Mouse (Mus musculus): ENCODE data around the gene Fam57b. TPM values are rescaled to one million over a fixed set of nuclear protein-coding genes. Genes with fewer than 3 reads are reported as not detected.

Gene Fam57b
- polyA plus RNA-seq (2017; shearing (Covaris generic)) = not detected

DNA sequence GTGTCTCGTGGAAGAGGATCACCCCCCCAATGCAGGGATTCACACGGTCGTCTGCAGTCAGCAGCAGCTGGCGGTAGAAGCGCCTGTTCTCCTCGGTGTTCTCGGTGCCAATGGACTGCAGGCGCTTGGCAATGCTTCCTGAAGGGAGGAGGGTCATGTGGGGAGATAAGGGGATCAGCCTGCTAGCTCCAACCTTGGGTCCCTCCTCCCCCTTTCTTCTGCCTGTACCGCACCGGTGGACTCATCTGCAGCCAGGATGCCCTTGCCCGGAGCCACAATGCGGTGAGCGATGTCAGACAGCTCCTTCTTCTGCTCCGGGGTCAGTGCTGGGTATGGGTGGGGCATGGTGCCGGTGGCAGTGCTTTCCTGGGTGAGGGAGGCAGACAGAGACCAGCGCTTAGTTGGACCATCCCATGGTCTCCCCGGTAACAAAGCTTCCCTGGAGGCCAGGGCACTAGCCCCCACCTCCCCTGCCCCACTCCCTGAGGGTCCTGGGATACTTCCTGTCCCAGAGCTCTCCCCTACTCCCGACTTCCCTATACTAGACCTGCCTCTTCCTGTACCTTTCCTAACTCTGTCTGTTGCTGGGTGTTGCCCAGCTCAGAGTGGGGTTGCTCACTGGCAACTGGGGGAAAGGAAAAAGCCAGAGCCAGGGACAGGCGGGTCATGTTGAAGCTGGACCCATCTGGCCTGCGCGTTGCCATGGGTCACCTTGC, at the start of gene Fam57b:
Gene Fam57b (plus strand): TSS at position 258 of the 716 bp plus-strand sequence.

DNA sequence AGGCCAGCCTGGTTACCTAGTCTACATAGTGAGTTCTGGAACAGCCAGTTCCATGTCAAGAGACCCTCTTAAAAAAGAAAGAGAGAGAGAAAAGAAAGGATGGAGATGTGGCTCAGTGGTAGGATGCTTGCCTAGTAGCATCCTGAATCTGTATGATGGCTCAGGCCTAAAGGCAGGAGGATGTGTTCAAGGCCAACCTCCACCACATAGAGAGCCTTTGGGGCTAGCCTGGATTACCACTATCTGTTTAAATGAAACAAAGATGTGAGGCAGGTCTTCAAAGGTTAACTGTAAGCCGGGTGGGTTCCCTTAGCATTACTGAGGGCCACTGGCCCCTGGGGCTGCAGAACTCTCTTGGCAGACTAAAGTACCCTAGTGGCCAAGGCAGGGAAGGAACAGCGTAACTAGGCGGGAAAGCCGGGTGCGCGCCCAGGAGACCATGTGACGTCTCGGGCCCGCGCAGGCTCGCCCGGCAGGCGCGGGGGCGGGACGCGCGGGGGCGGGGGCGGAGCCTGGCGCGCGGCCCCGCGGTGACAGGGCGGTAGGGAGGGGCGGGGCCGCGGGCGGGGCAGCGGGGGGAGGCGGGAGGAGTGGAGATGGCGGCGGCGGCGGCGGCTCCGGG, 38.3 kb upstream of the Fam57b start, which contains the start of gene Mapk3:
Gene Mapk3 (plus strand): TSS at position 552 of the 622 bp plus-strand sequence.

GRCm38 (mm10) chr7:126766201-126766600, 31.3 kb upstream of the Fam57b start, which contains the start of gene Gdpd3:
TSS of gene Gdpd3 (plus strand) at chr7:126766334.

DNA sequence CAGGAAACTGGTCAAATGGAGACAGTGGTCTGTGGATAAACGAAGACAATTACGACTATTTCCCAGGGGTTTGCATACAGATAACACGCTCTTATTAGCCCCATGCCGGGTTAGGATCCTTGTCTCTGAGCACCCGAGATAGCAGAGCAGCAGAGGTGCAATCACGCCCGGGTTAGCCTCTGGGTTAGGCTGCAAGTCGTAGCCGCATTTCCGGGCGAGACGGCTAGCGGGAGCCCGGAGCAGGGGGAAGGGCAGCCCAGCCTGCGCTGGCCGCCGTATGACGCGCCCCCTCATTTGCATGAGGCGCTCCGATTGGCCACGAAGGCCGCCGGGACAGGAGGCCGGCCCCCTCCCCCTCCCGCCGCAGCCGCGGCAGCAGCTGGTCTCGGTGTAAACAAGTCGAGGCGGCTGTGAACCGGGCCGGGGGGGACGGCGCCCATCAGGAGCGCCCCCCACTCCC, 20.8 kb upstream of the Fam57b start, which contains the start of gene Ypel3:
Gene Ypel3 (plus strand): TSS at position 358 of the 460 bp plus-strand sequence.

DNA sequence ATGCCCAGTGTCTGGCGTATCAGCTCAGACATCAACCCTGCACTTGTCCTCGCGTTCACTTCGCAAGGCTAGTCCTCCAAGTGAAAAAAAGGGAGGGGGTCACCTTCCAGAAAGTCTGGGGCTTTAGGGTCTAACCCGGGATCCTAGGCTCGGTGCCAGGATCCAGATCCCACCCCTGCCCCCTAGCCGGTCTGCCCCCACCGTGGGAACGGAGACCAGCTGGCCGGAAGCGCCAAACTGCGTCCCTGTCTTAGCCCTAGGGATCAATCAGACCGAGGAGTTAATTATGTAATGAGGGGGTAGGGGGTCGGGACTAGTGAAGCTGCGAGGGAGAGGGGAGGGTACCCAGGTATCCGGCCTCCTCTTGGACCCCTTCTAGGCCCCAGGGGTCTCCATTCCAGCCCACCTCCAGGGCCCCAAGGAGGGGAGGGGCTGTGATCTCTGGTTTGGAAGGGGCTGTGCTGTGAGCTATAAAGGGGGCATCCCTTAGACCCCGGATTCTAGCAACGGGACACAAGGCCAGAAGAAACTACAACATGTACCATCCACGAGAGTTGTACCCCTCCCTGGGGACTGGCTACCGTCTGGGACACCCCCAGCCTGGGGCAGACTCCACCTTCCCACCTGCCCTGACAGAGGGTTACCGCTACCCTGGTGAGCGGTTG, 16.4 kb upstream of the Fam57b start, which contains the start of gene Tbx6:
Gene Tbx6 (plus strand): TSS at position 513 of the 665 bp plus-strand sequence.

GRCm38 (mm10) chr7:126791851-126792720, 5.4 kb upstream of the Fam57b start, which contains the start of gene Ppp4c:
TSS of gene Ppp4c (minus strand) at chr7:126792496.

GRCm38 (mm10) chr7:126831539-126831938, 34.1 kb downstream of the Fam57b start, which contains the start of gene 4930451I11Rik:
TSS of gene 4930451I11Rik (minus strand) at chr7:126831639.

DNA sequence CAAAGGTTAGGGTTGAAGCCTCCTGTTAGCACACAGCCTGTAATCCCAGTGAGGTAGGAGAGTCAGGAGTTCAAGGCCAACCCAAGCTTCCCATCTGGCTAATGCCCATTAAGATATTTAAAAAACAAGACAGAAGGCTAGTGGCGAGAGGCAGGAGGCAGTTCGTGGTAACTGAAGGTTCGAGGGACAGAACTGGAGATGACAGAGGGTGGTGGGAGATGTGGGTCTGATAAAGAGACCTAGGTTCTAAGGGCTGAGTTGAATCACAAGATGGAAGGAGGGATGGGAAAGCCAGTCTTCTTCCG, 49.6 kb downstream of the Fam57b start, which contains the start of gene Doc2a:
Gene Doc2a (plus strand): TSS at position 301 of the 305 bp plus-strand sequence.

GRCm38 (mm10) chr7:126861429-126862130, 64.1 kb downstream of the Fam57b start, which contains the start of gene Hirip3:
TSS of gene Hirip3 (plus strand) at chr7:126861972.

GRCm38 (mm10) chr7:126862147-126862784, 64.8 kb downstream of the Fam57b start, which contains the start of gene Ino80e:
TSS of gene Ino80e (minus strand) at chr7:126862377.

Other genes starting within 250 kb of the Fam57b start
- 186 TPM for gene Eif3c, start 231.3 kb upstream of the Fam57b start, polyA plus RNA-seq (2017; shearing (Covaris generic))
- gene Apobr, start 212.7 kb upstream of the Fam57b start, polyA plus RNA-seq (2017; shearing (Covaris generic)) = 2.1 TPM
- 94.3 TPM for gene Cln3, start 211.9 kb upstream of the Fam57b start, polyA plus RNA-seq (2017; shearing (Covaris generic))
- gene Il27, start 202.7 kb upstream of the Fam57b start, polyA plus RNA-seq (2017; shearing (Covaris generic)) = not detected
- gene Nupr1, start 166.8 kb upstream of the Fam57b start, polyA plus RNA-seq (2017; shearing (Covaris generic)) = 0.34 TPM
- gene Sgf29, start 148.4 kb upstream of the Fam57b start, polyA plus RNA-seq (2017; shearing (Covaris generic)) = 101 TPM
- 0.96 TPM for gene Sult1a1, start 121.2 kb upstream of the Fam57b start, polyA plus RNA-seq (2017; shearing (Covaris generic))
- 118 TPM for gene Bola2, start 102.3 kb upstream of the Fam57b start, polyA plus RNA-seq (2017; shearing (Covaris generic))
- gene Slx1b, start 101.9 kb upstream of the Fam57b start, polyA plus RNA-seq (2017; shearing (Covaris generic)) = 9.2 TPM
- gene Coro1a, start 89.9 kb upstream of the Fam57b start, polyA plus RNA-seq (2017; shearing (Covaris generic)) = 3,348 TPM
- 35.2 TPM for gene Mapk3, start 38.1 kb upstream of the Fam57b start, polyA plus RNA-seq (2017; shearing (Covaris generic))
- 1.7 TPM for gene Gdpd3, start 31.3 kb upstream of the Fam57b start, polyA plus RNA-seq (2017; shearing (Covaris generic))
- 606 TPM for gene Ypel3, start 20.7 kb upstream of the Fam57b start, polyA plus RNA-seq (2017; shearing (Covaris generic))
- gene Tbx6, start 16.2 kb upstream of the Fam57b start, polyA plus RNA-seq (2017; shearing (Covaris generic)) = 4.3 TPM
- 417 TPM for gene Ppp4c, start 5.2 kb upstream of the Fam57b start, polyA plus RNA-seq (2017; shearing (Covaris generic))
- not detected for gene 4930451I11Rik, start 34.0 kb downstream of the Fam57b start, polyA plus RNA-seq (2017; shearing (Covaris generic))
- gene Doc2a, start 49.7 kb downstream of the Fam57b start, polyA plus RNA-seq (2017; shearing (Covaris generic)) = 0.14 TPM
- 7.3 TPM for gene Hirip3, start 64.3 kb downstream of the Fam57b start, polyA plus RNA-seq (2017; shearing (Covaris generic))
- gene Ino80e, start 64.7 kb downstream of the Fam57b start, polyA plus RNA-seq (2017; shearing (Covaris generic)) = 95.0 TPM
- gene Taok2, start 87.0 kb downstream of the Fam57b start, polyA plus RNA-seq (2017; shearing (Covaris generic)) = 45.7 TPM
- 44.7 TPM for gene Tmem219, start 125.2 kb downstream of the Fam57b start, polyA plus RNA-seq (2017; shearing (Covaris generic))
- gene Kctd13, start 131.2 kb downstream of the Fam57b start, polyA plus RNA-seq (2017; shearing (Covaris generic)) = 39.8 TPM
- 0.18 TPM for gene Asphd1, start 151.9 kb downstream of the Fam57b start, polyA plus RNA-seq (2017; shearing (Covaris generic))
- 1.4 TPM for gene Sez6l2, start 152.9 kb downstream of the Fam57b start, polyA plus RNA-seq (2017; shearing (Covaris generic))
- gene Cdipt, start 178.2 kb downstream of the Fam57b start, polyA plus RNA-seq (2017; shearing (Covaris generic)) = 306 TPM
- gene Cdiptos, start 178.4 kb downstream of the Fam57b start, polyA plus RNA-seq (2017; shearing (Covaris generic)) = 0.89 TPM
- gene Mvp, start 217.0 kb downstream of the Fam57b start, polyA plus RNA-seq (2017; shearing (Covaris generic)) = 39.6 TPM
- gene Pagr1b, start 218.8 kb downstream of the Fam57b start, polyA plus RNA-seq (2017; shearing (Covaris generic)) = 1.6 TPM
- 122 TPM for gene Pagr1a, start 219.7 kb downstream of the Fam57b start, polyA plus RNA-seq (2017; shearing (Covaris generic))
- 42.9 TPM for gene Gm42742, start 223.4 kb downstream of the Fam57b start, polyA plus RNA-seq (2017; shearing (Covaris generic))
- gene Prrt2, start 223.5 kb downstream of the Fam57b start, polyA plus RNA-seq (2017; shearing (Covaris generic)) = 14.4 TPM
- gene Maz, start 229.4 kb downstream of the Fam57b start, polyA plus RNA-seq (2017; shearing (Covaris generic)) = 176 TPM
- gene Kif22, start 244.8 kb downstream of the Fam57b start, polyA plus RNA-seq (2017; shearing (Covaris generic)) = 10.7 TPM